Mouse (Mus musculus) cerebellum, postnatal 14 days (tissue): ENCODE results near the gene Bcar1.

Experiments used
- DNase-seq, 2 experiments: peaks; one replicate each; pipeline ENCODE4 v3.0.0; 2021; ENCODE audit warnings: mixed read lengths in 2 of 2

Gene Bcar1

GRCm38 (mm10) chr8:111769296-111769695, 25.7 kb upstream of the Bcar1 start:
- no peak for DNase-seq

GRCm38 (mm10) chr8:111768651-111769050, 25.0 kb upstream of the Bcar1 start:
- peak; percentile 46 to 50 for DNase-seq

- DNase-seq: no peak
Measured at GRCm38 (mm10) chr8:111765616-111766015, 22.0 kb upstream of the Bcar1 start.

- DNase-seq: peak in 1 of 2 experiments; percentile 22
Measured at GRCm38 (mm10) chr8:111765096-111765495, 21.5 kb upstream of the Bcar1 start.

- DNase-seq: no peak
Measured at GRCm38 (mm10) chr8:111760708-111761107, 17.1 kb upstream of the Bcar1 start.

GRCm38 (mm10) chr8:111758817-111759216, 15.2 kb upstream of the Bcar1 start:
- DNase-seq: no peak

- DNase-seq: no peak
Measured at GRCm38 (mm10) chr8:111757599-111757998, 14.0 kb upstream of the Bcar1 start.

- DNase-seq: no peak
Measured at GRCm38 (mm10) chr8:111754736-111755135, 11.1 kb upstream of the Bcar1 start.

- no peak for DNase-seq
Measured at GRCm38 (mm10) chr8:111754088-111754487, 10.5 kb upstream of the Bcar1 start.

GRCm38 (mm10) chr8:111748766-111749165, 5.2 kb upstream of the Bcar1 start:
- DNase-seq: no peak

GRCm38 (mm10) chr8:111747866-111748649, 4.4 kb upstream of the Bcar1 start:
- no peak for DNase-seq

GRCm38 (mm10) chr8:111746582-111747465, 3.2 kb upstream of the Bcar1 start:
- no peak for DNase-seq

- peak; percentile 84 to 92 for DNase-seq
Measured at GRCm38 (mm10) chr8:111745591-111746418, 2.2 kb upstream of the Bcar1 start.

- DNase-seq: no peak
Measured at GRCm38 (mm10) chr8:111745086-111745485, 1.5 kb upstream of the Bcar1 start.

GRCm38 (mm10) chr8:111743101-111743791, 363 bp downstream of the Bcar1 start:
- peak in 1 of 2 experiments; percentile 57 for DNase-seq

- DNase-seq: peak; percentile 76
Measured at GRCm38 (mm10) chr8:111742261-111743037, 1.2 kb downstream of the Bcar1 start.

GRCm38 (mm10) chr8:111741556-111741955, 2.1 kb downstream of the Bcar1 start:
- DNase-seq: no peak

GRCm38 (mm10) chr8:111740994-111741393, 2.6 kb downstream of the Bcar1 start:
- peak in 1 of 2 experiments; percentile 36 for DNase-seq

- DNase-seq: peak in 1 of 2 experiments; percentile 32
Measured at GRCm38 (mm10) chr8:111740301-111740711, 3.3 kb downstream of the Bcar1 start.

GRCm38 (mm10) chr8:111739604-111740003, 4.0 kb downstream of the Bcar1 start:
- DNase-seq: peak; percentile 32 to 33

GRCm38 (mm10) chr8:111738867-111739266, 4.7 kb downstream of the Bcar1 start:
- DNase-seq: no peak
